Mouse (Mus musculus) heart, embryonic 14.5 days (tissue): ENCODE measurements at regions not wholly inside any gene's neighbourhood (a gene's known extent, or its start where the extent isn't known, plus 50 kb on each side); places are given as distances from the start of the nearest gene placed in this dataset.

ENCODE experiments used
- ATAC-seq: fragments of 200-750 bp; cut with Nextera tagmentation; 2 replicates; pipeline ENCODE4 v1.8.0; 2017; ENCODE audit warnings: low read depth, moderate TSS enrichment; ENCODE audit not compliant: insufficient number of reproducible peaks, insufficient read depth, low FRiP score
- H3K27ac ChIP-seq, 2 experiments: fragments of 200-500 bp in 1 of 2; fragments of 300-500 bp in 1 of 2; sonication (generic) in 1 of 2; replicated peaks in 1 of 2; 2 replicates each; pipeline ENCODE4 v1.5.1; 2012 to 2014; ENCODE audit warnings: low read depth in 2 of 2, low read length in 2 of 2, control low read depth in 1 of 2, mild to moderate bottlenecking in 1 of 2, mixed read lengths in 1 of 2; ENCODE audit not compliant: control insufficient read depth in 1 of 2, insufficient read depth in 1 of 2
- H3K27me3 ChIP-seq: fragments of 300-500 bp; sonication (generic); 2 replicates; pipeline ENCODE4 v1.6.1; 2014; ENCODE audit warnings: mild to moderate bottlenecking, low read length, control low read depth; ENCODE audit not compliant: control insufficient read depth, insufficient read depth
- H3K36me3 ChIP-seq: fragments of 300-500 bp; sonication (generic); 2 replicates; pipeline ENCODE4 v1.6.1; 2014; ENCODE audit warnings: mild to moderate bottlenecking, control low read depth, low read length, mixed read lengths; ENCODE audit not compliant: control insufficient read depth, insufficient read depth
- H3K4me1 ChIP-seq, 2 experiments: fragments of 200-500 bp in 1 of 2; fragments of 300-500 bp in 1 of 2; sonication (generic) in 1 of 2; 2 replicates each; pipeline ENCODE4 v1.6.1; 2012 to 2014; ENCODE audit warnings: low read length in 2 of 2, control low read depth in 1 of 2, mixed read lengths in 1 of 2; ENCODE audit not compliant: control insufficient read depth in 2 of 2, insufficient read depth in 2 of 2
- H3K4me2 ChIP-seq: fragments of 300-500 bp; sonication (generic); 2 replicates; pipeline ENCODE4 v1.6.1; 2014; ENCODE audit warnings: mild to moderate bottlenecking, low read length
- H3K4me3 ChIP-seq, 2 experiments: fragments of 200-500 bp in 1 of 2; fragments of 300-500 bp in 1 of 2; sonication (generic) in 1 of 2; 2 replicates each; pipeline ENCODE4 v1.5.1; 2012 to 2014; ENCODE audit warnings: low read length in 2 of 2, mild to moderate bottlenecking in 2 of 2, control low read depth in 1 of 2, low read depth in 1 of 2, moderate library complexity in 1 of 2; ENCODE audit not compliant: control insufficient read depth in 1 of 2, insufficient read depth in 1 of 2
- H3K9ac ChIP-seq: fragments of 300-500 bp; sonication (generic); 2 replicates; pipeline ENCODE4 v1.6.1; 2014; ENCODE audit warnings: mild to moderate bottlenecking, low read length
- H3K9me3 ChIP-seq: fragments of 300-500 bp; sonication (generic); 2 replicates; pipeline ENCODE4 v1.6.1; 2016; ENCODE audit warnings: low read length, control low read depth; ENCODE audit not compliant: control insufficient read depth
- WGBS: fragments of 180-500 bp; shearing (Covaris S2); extraction: QIAGEN DNeasy Blood & Tissue Kit; methylation state at CpG from one replicate; pipeline ENCODE4 v1.1.7; 2014; 5-methylcytosine and 5-hydroxymethylcytosine counted together

GRCm38 (mm10) chr13:59188431-59188830 lies 382.1 kb downstream of the Ntrk2 start:
- no peaks in the 10 kb centered on the region for H3K9me3 ChIP-seq
- no peak overlapping the region for H3K27ac ChIP-seq
- no peaks in the 10 kb centered on the region for H3K4me1 ChIP-seq
- no peak overlapping the region for H3K9ac ChIP-seq
- no peak overlapping the region for H3K4me2 ChIP-seq
- H3K4me3 ChIP-seq, result no peak overlapping the region
- WGBS, result 81% methylated on average over 11 of the region's 11 CpGs
- H3K36me3 ChIP-seq, result no peaks in the 10 kb centered on the region
- ATAC-seq, result no peak
- H3K27me3 ChIP-seq, result no peaks in the 10 kb centered on the region
